Mouse (Mus musculus) myocyte (in vitro differentiated cells): ENCODE data around the gene Cables2.

Experiments
- CEBPB ChIP-seq: IDR thresholded peaks from 2 replicates; pipeline ENCODE4 v1.6.1; 2011; ENCODE audit warnings: mild to moderate bottlenecking, moderate library complexity; ENCODE audit not compliant: poor library complexity, insufficient read depth, severe bottlenecking
- E2F4 ChIP-seq: IDR thresholded peaks from one replicate; pipeline ENCODE4 v1.6.1; 2011; ENCODE audit warnings: mild to moderate bottlenecking, control low read depth, moderate library complexity; ENCODE audit not compliant: insufficient read depth
- MAX ChIP-seq: IDR thresholded peaks from one replicate; pipeline ENCODE4 v1.6.1; 2011; ENCODE audit warnings: low read depth, mild to moderate bottlenecking, control low read depth
- MYOD1 ChIP-seq, 3 experiments: IDR thresholded peaks; one replicate each; pipeline ENCODE4 v1.6.1; 2011; ENCODE audit warnings: control low read depth in 2 of 3, low read depth in 2 of 3, mild to moderate bottlenecking in 2 of 3, moderate library complexity in 1 of 3; ENCODE audit not compliant: insufficient read length in 2 of 3, control insufficient read depth in 1 of 3
- MYOG ChIP-seq, 3 experiments: IDR thresholded peaks; one replicate each; pipeline ENCODE4 v1.6.1; 2011; ENCODE audit warnings: control low read depth in 2 of 3, low read depth in 2 of 3, mild to moderate bottlenecking in 2 of 3; ENCODE audit not compliant: insufficient read length in 2 of 3, control insufficient read depth in 1 of 3, insufficient read depth in 1 of 3
- POLR2A ChIP-seq: IDR thresholded peaks from one replicate; pipeline ENCODE4 v1.6.1; 2011; ENCODE audit warnings: low read depth, mild to moderate bottlenecking, control low read depth, moderate library complexity; ENCODE audit not compliant: insufficient read length
- POLR2AphosphoS2 ChIP-seq: IDR thresholded peaks from one replicate; pipeline ENCODE4 v1.6.1; 2011; ENCODE audit warnings: low read depth, control low read depth; ENCODE audit not compliant: insufficient read length
- TCF12 ChIP-seq: IDR thresholded peaks from one replicate; pipeline ENCODE4 v1.6.1; 2011; ENCODE audit warnings: mild to moderate bottlenecking, control low read depth; ENCODE audit not compliant: poor library complexity, insufficient read depth, severe bottlenecking
- USF1 ChIP-seq: IDR thresholded peaks from one replicate; pipeline ENCODE4 v1.6.1; 2011; ENCODE audit warnings: low read depth, mild to moderate bottlenecking, control low read depth, moderate library complexity

- no peak for TF ChIP-seq POLR2A
- TF ChIP-seq CEBPB, result no peak
- no peak for TF ChIP-seq POLR2AphosphoS2
- TF ChIP-seq TCF12, result no peak
- TF ChIP-seq E2F4, result no peak
- no peak for TF ChIP-seq USF1
- no peak for TF ChIP-seq MYOG (IDR thresholded peaks at IDR 0.05; ENCODE audit: control insufficient read depth in 1 of 3, insufficient read depth in 1 of 3, insufficient read length in 2 of 3, low read depth in 2 of 3)
- TF ChIP-seq MAX, result no peak
- TF ChIP-seq MYOD1 (IDR thresholded peaks at IDR 0.05; ENCODE audit: control insufficient read depth in 1 of 3, insufficient read length in 2 of 3, low read depth in 2 of 3), result no peak
Measured at GRCm38 (mm10) chr2:180307680-180308079, 34.4 kb upstream of the Cables2 start.
